Mouse (Mus musculus) liver, embryonic 14.5 days (tissue): ENCODE measurements around the gene Leng9. TPM values are rescaled to one million over a fixed set of nuclear protein-coding genes. Genes with fewer than 3 reads are reported as not detected.

Experiments
- ATAC-seq: fragments of 200-750 bp; cut with Nextera tagmentation; 2 replicates; pipeline ENCODE4 v1.8.0; 2017; ENCODE audit warnings: moderate number of reproducible peaks, mild to moderate bottlenecking, moderate library complexity; ENCODE audit not compliant: insufficient read depth
- DNase-seq, 3 experiments: peaks; one replicate each; pipeline ENCODE4 v3.0.0-alpha.2; 2012 to 2013; ENCODE audit warnings: low read depth in 3 of 3, low spot score in 3 of 3
- H3K27ac ChIP-seq: fragments of 300-500 bp; sonication (generic); 2 replicates; pipeline ENCODE4 v1.5.1; 2014; ENCODE audit warnings: moderate library complexity, mild to moderate bottlenecking, control low read depth, inconsistent platforms
- H3K27me3 ChIP-seq: fragments of 300-500 bp; sonication (generic); 2 replicates; pipeline ENCODE4 v1.6.1; 2014; ENCODE audit warnings: mild to moderate bottlenecking, low read length, moderate library complexity; ENCODE audit not compliant: control insufficient read depth, insufficient read depth
- H3K36me3 ChIP-seq: fragments of 300-500 bp; sonication (generic); replicated peaks from 2 replicates; pipeline ENCODE4 v1.6.1; 2014; ENCODE audit warnings: low read depth; ENCODE audit not compliant: control insufficient read depth, insufficient read depth
- H3K4me1 ChIP-seq, 2 experiments: fragments of 200-500 bp in 1 of 2; fragments of 300-500 bp in 1 of 2; sonication (generic) in 1 of 2; replicated peaks; 2 replicates each; pipeline ENCODE4 v1.6.1; 2012 to 2014; ENCODE audit warnings: antibody characterized with exemption in 1 of 2, inconsistent platforms in 1 of 2, low read length in 1 of 2; ENCODE audit not compliant: control insufficient read depth in 2 of 2, insufficient read depth in 2 of 2
- H3K4me2 ChIP-seq: fragments of 300-500 bp; sonication (generic); 2 replicates; pipeline ENCODE4 v1.6.1; 2014; ENCODE audit warnings: low read depth, mild to moderate bottlenecking, control low read depth, moderate library complexity
- H3K4me3 ChIP-seq, 2 experiments: fragments of 200-500 bp in 1 of 2; fragments of 300-500 bp in 1 of 2; sonication (generic) in 1 of 2; 2 replicates each; pipeline ENCODE4 v1.5.1; 2012 to 2014; ENCODE audit warnings: low read depth in 2 of 2, low read length in 2 of 2, mild to moderate bottlenecking in 2 of 2, control low read depth in 1 of 2, inconsistent platforms in 1 of 2, moderate library complexity in 1 of 2; ENCODE audit not compliant: insufficient read depth in 1 of 2
- H3K9ac ChIP-seq: fragments of 300-500 bp; sonication (generic); replicated peaks from 2 replicates; pipeline ENCODE4 v1.6.1; 2014; ENCODE audit warnings: mild to moderate bottlenecking, control low read depth, moderate library complexity
- H3K9me3 ChIP-seq: fragments of 300-500 bp; sonication (generic); 2 replicates; pipeline ENCODE4 v1.6.1; 2016; ENCODE audit warnings: low read length, mixed read lengths; ENCODE audit not compliant: control insufficient read depth
- CTCF ChIP-seq: IDR thresholded peaks from 2 replicates; pipeline ENCODE4 v1.5.1; 2016; ENCODE audit warnings: antibody characterized with exemption, low read depth, control low read depth
- EP300 ChIP-seq: IDR thresholded peaks from 2 replicates; pipeline ENCODE4 v1.6.1; 2016; ENCODE audit warnings: antibody characterized with exemption, low read depth
- WGBS: fragments of 180-500 bp; shearing (Covaris S2); extraction: QIAGEN DNeasy Blood & Tissue Kit; methylation state at CpG from one replicate; pipeline ENCODE4 v1.1.7; 2014; ENCODE audit not compliant: insufficient replicate concordance; 5-methylcytosine and 5-hydroxymethylcytosine counted together
- polyA plus RNA-seq, 2 experiments: library from polyadenylated mRNA; depleted of rRNA in 1 of 2; stranded (reverse) in 1 of 2; unstranded in 1 of 2; fragments of >200 nt; fragmentation: Nextera tagmentation in 1 of 2; extraction: Ambion mirVana in 1 of 2; gene quantifications; 2 replicates each; pipeline versions ENCODE4 v1.2.1 to v1.2.3; 2012 to 2014

Leng9 gene
- polyA plus RNA-seq, 2 experiments = 0.56 to 0.71 TPM

DNA sequence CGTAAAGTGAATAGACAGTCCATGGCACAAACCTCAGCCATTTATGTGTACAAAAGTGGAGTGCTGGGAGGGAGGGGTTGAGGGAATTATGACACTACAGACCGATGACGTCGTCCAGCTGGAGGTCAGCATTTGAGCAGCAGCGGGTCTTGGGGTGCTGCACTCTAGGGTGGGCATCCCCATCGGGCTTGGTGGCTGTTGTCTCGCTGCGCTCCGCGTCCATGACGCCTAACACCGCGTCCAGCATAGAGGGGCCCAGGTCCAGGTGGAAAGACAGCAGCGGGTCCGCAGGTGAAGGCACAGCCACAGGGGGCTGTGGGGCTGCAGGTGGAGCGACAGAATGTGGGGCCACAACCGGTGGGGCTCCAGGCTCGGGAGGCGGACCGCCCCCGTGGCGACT lies 1.1 kb upstream of the Leng9 start:
- Histone ChIP-seq H3K4me2 (peak overlapping the region; percentile 94), H3K4me1 (peaks cover 3 to 10% of the 10 kb centered on the region in 2 experiments), H3K27me3 (0 out of 2 replicates have a peak, but pooled peaks cover 3% of the 10 kb centered on the region), H3K36me3 (peaks cover 18% of the 10 kb centered on the region), H3K9me3 (no peaks in the 10 kb centered on the region), H3K4me3 (peak overlapping the region in 1 of 2 experiments; percentile 75; a peak in 2 of 4 replicates), H3K27ac (no peak overlapping the region), H3K9ac (no peak overlapping the region; the same call in 1 of the 2 replicates)
- no peak for DNase-seq
- ATAC-seq = no peak
- TF ChIP-seq EP300 = no peak
- TF ChIP-seq CTCF = no peak
- WGBS = 23% methylated on average over 22 of the region's 22 CpGs

DNA sequence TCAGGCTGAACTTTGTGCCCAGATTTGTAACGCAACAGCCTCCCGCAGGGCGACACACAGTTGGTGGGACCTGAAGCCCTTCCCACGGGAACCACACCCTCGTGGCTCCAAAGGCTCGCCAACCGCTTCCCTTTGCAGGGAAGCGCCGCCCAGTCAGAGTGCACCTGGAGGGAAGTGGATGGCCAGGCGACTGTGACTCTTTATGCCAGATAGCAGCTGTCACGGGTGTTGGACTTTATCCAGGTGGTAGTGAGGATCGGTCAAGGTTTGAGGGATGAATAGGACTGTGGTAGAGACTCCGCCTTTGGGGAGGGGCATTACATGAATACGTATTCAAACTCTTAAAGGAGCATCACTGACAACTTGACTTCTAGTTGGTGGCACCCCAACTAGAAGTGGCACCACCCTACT lies 642 bp upstream of the Leng9 start:
- no peak for TF ChIP-seq EP300
- no peak for TF ChIP-seq CTCF
- peak overlapping the region; percentile 45 for H3K9ac ChIP-seq
- peak in 2 of 3 experiments; percentile 30 to 37 for DNase-seq
- H3K4me2 ChIP-seq = peak overlapping the region; percentile 94
- H3K36me3 ChIP-seq = peaks cover 22% of the 10 kb centered on the region
- peaks cover 3 to 10% of the 10 kb centered on the region in 2 experiments for H3K4me1 ChIP-seq
- no peak overlapping the region for H3K27ac ChIP-seq
- 0 out of 2 replicates have a peak, but pooled peaks cover 3% of the 10 kb centered on the region for H3K27me3 ChIP-seq
- 9% methylated on average over 14 of the region's 14 CpGs for whole genome bisulfite sequencing
- no peaks in the 10 kb centered on the region for H3K9me3 ChIP-seq
- H3K4me3 ChIP-seq = peak overlapping the region; percentile 42 to 75
- peak; percentile 27 for ATAC-seq

- peaks cover 36% of the 10 kb centered on the region for H3K36me3 ChIP-seq
- H3K9me3 ChIP-seq = no peaks in the 10 kb centered on the region
- peak overlapping the region; percentile 68 for H3K9ac ChIP-seq
- ATAC-seq (peak; percentile 77), DNase-seq (peak; percentile 68 to 82 (median 68))
- peak overlapping the region; percentile 94 for H3K4me2 ChIP-seq
- H3K4me1 ChIP-seq = peaks cover 3 to 10% of the 10 kb centered on the region in 2 experiments
- peak overlapping the region; percentile 67 for H3K27ac ChIP-seq
- H3K27me3 ChIP-seq = 0 out of 2 replicates have a peak, but pooled peaks cover 3% of the 10 kb centered on the region
- peak overlapping the region; percentile 75 to 82 for H3K4me3 ChIP-seq
- 1% methylated on average over 64 of the region's 64 CpGs for WGBS
- no peak for TF ChIP-seq EP300
- no peak for TF ChIP-seq CTCF
These were observed 742 bp downstream of the Leng9 start for GRCm38 (mm10) chr7:4149209-4150054.

- peak; percentile 8; the same call in 1 of the 2 replicates for ATAC-seq
- TF ChIP-seq CTCF = no peak
- no peak for TF ChIP-seq EP300
- WGBS = 33% methylated on average over 18 of the region's 18 CpGs
- H3K36me3 ChIP-seq = peaks cover 44% of the 10 kb centered on the region
- DNase-seq = no peak
- peak overlapping the region; percentile 94 for H3K4me2 ChIP-seq
- H3K9ac ChIP-seq = peak overlapping the region; percentile 68
- peak overlapping the region; percentile 75 to 82 for H3K4me3 ChIP-seq
- peaks cover 3 to 7% of the 10 kb centered on the region in 2 experiments for H3K4me1 ChIP-seq
- H3K9me3 ChIP-seq = no peaks in the 10 kb centered on the region
- peak overlapping the region; percentile 67 for H3K27ac ChIP-seq
- H3K27me3 ChIP-seq = 0 out of 2 replicates have a peak, but pooled peaks cover 3% of the 10 kb centered on the region
These were observed 1.6 kb downstream of the Leng9 start for GRCm38 (mm10) chr7:4148341-4149208.
